28 mouse cellular contexts compared by ENCODE assay signal in genomic region chr16:73940211-73940541, GRCm38 (mm10).
"Had no signal": no experiment of that assay in that cellular context is flagged by ENCODE, and none has a peak within 500 bp of the region (broad histone marks: within the 10 kb centered on the region; RNA-seq: fewer than 3 reads in every experiment).

No protein-coding gene starts in this region.

- H3K9ac ChIP-seq: embryonic facial prominence, embryonic 12.5 days; embryonic facial prominence, embryonic 13.5 days; embryonic facial prominence, embryonic 15.5 days; forebrain, embryonic 12.5 days; forebrain, embryonic 13.5 days; forebrain, embryonic 15.5 days; forebrain, postnatal 0 days had no signal

- H3K4me3 ChIP-seq: embryonic facial prominence, embryonic 10.5 days; embryonic facial prominence, embryonic 12.5 days; embryonic facial prominence, embryonic 13.5 days; embryonic facial prominence, embryonic 15.5 days; erythroblast, embryonic 14.5 days; forebrain, embryonic 10.5 days; forebrain, embryonic 12.5 days; forebrain, embryonic 13.5 days; forebrain, embryonic 15.5 days; gastrocnemius, adult 2 months had no signal

- H3K4me1 ChIP-seq: embryonic facial prominence, embryonic 10.5 days; embryonic facial prominence, embryonic 12.5 days; embryonic facial prominence, embryonic 13.5 days; embryonic facial prominence, embryonic 15.5 days; forebrain, embryonic 10.5 days; forebrain, embryonic 12.5 days; forebrain, embryonic 13.5 days; forebrain, embryonic 15.5 days had no signal

- H3K27me3 ChIP-seq: embryonic facial prominence, embryonic 12.5 days; embryonic facial prominence, embryonic 13.5 days; embryonic facial prominence, embryonic 15.5 days; forebrain, embryonic 12.5 days; forebrain, embryonic 13.5 days; forebrain, embryonic 15.5 days had no signal

- H3K36me3 ChIP-seq: embryonic facial prominence, embryonic 10.5 days; embryonic facial prominence, embryonic 12.5 days; forebrain, embryonic 10.5 days; forebrain, embryonic 12.5 days; forebrain, embryonic 15.5 days had no signal

- ATAC-seq: forebrain, embryonic 13.5 days; forebrain, embryonic 14.5 days; forebrain, embryonic 15.5 days; forebrain, embryonic 16.5 days; forebrain, postnatal 0 days had no signal

- H3K4me2 ChIP-seq: embryonic facial prominence, embryonic 12.5 days; embryonic facial prominence, embryonic 13.5 days; embryonic facial prominence, embryonic 15.5 days; forebrain, embryonic 12.5 days; forebrain, embryonic 13.5 days; forebrain, embryonic 15.5 days had no signal

- H3K27ac ChIP-seq: embryonic facial prominence, embryonic 10.5 days; embryonic facial prominence, embryonic 12.5 days; embryonic facial prominence, embryonic 13.5 days; embryonic facial prominence, embryonic 15.5 days; forebrain, embryonic 10.5 days; forebrain, embryonic 12.5 days; forebrain, embryonic 13.5 days; forebrain, embryonic 15.5 days; gastrocnemius, adult 2 months had no signal

- H3K9me3 ChIP-seq: embryonic facial prominence, embryonic 10.5 days; embryonic facial prominence, embryonic 12.5 days; embryonic facial prominence, embryonic 13.5 days; embryonic facial prominence, embryonic 15.5 days; forebrain, embryonic 10.5 days; forebrain, embryonic 12.5 days; forebrain, embryonic 13.5 days; forebrain, embryonic 15.5 days had no signal

- DNase-seq: cerebellum, adult 18-20 months; cerebellum, adult 2 months; cerebellum, adult 8-10 months; cerebellum, adult 9-10 months; cerebellum, adult 9-11 months; cerebellum, postnatal 10 days; cerebellum, postnatal 14 days; cerebellum, postnatal 25 days; cerebellum, postnatal 36 days; embryo, embryonic 11 days; forebrain, postnatal 0 days; gastrocnemius, adult 2 months; gastrocnemius, postnatal 10 days; gastrocnemius, postnatal 14 days; gastrocnemius, postnatal 25 days; gastrocnemius, postnatal 36 days; heart, adult 11 months had no signal
